Mouse (Mus musculus) cerebellum, adult 8-10 months (tissue): ENCODE results near the gene Ehd4.

Experiments
- DNase-seq: peaks from one replicate; pipeline ENCODE4 v3.0.0; 2022

Ehd4 gene

DNA sequence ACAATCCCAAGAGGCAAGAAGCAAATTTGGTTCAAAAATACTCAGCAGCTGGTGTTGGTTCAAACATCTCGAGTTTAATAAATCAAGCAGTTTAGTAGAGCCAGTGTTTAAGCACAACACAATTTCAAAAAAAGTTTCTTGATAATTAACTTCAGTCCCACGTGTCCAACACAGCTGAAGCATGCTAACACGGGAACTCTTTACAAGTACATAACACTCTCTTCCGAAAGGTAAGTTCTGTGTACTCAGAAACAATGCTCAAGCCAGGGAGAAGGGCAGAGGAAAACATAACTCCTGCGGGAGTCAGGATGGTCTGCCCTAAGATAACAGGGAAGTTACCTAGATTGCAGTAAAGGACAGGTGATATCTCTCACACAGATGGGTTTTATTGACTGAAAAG is 12.1 kb downstream of the Ehd4 start:
- no peak for DNase-seq

- no peak for DNase-seq
Measured at GRCm38 (mm10) chr2:120141671-120142070, 12.7 kb downstream of the Ehd4 start.

- no peak for DNase-seq
Measured at GRCm38 (mm10) chr2:120140326-120140725, 14.1 kb downstream of the Ehd4 start.

DNA sequence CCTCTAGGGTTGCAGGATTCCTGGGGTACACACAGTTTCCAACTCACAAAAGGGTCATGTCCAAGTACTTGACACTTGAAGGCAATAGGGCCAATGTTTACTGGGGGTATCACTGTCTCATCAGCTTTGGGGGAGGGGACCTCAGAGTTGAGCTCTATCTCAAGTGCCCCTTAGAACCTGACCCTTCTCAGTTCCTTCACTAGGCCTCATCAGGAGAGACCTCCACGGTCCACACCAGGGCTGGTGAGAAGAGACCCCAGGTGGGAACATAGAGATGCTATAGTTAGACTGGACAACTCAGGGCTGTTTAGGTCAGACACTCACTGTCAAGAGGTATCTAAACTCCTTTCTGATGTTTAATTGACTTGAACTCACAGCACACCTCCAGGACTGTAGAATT is 15.3 kb downstream of the Ehd4 start:
- DNase-seq, result no peak

DNA sequence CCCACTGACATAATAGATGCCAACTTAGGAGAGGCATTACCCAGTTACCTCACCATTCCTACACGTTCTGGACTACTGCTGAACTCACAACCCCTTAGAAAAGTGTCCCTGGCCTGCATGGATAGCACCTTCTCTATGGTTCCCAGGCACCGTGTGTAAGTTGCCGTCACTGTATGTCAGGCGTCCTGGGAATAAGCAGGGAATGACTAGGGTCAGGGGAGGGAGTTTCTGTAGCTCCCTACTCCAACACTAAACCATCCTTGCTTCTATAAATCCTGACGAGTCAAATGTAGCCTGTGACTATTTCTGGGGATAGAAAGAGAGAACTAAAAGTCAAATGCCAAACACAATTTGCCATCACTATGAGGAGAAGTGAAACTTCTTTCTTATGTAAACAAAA is 17.1 kb downstream of the Ehd4 start:
- no peak for DNase-seq

- no peak for DNase-seq
Measured at GRCm38 (mm10) chr2:120134453-120135075, 19.8 kb downstream of the Ehd4 start.

- DNase-seq, result no peak
Measured at GRCm38 (mm10) chr2:120131881-120132280, 22.5 kb downstream of the Ehd4 start.

DNA sequence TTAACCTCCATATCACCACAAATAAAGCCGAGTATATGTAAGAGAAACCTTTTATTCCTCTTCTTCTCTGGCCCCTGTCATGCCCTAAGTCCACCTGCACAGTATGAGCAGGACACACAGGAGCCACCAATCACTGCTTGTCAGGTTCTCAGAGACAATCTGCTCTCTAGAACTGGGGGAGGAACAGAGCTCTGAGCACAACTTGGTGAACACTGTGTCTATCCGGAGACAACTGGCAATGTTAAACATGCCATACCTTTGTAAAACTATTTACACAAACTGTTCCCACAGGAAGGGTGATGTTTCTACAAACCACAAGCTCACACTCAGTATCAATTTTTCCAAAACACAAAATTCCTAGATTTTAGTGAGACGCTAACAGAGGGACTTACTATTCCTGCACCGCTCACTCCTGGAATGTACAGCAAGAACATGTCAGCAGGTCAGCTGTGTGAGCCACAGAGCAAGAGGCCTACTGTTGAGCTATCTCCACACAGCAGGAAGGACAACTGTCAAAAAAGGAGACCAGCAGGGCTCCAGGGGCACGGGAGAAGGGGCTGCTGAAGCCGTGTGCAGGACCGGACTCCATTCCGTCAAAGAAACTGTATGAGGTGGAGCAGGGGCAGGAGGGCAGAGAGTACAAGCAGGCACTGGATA is 25.0 kb downstream of the Ehd4 start:
- no peak for DNase-seq

GRCm38 (mm10) chr2:120128611-120129051 is 25.8 kb downstream of the Ehd4 start:
- DNase-seq, result no peak

DNA sequence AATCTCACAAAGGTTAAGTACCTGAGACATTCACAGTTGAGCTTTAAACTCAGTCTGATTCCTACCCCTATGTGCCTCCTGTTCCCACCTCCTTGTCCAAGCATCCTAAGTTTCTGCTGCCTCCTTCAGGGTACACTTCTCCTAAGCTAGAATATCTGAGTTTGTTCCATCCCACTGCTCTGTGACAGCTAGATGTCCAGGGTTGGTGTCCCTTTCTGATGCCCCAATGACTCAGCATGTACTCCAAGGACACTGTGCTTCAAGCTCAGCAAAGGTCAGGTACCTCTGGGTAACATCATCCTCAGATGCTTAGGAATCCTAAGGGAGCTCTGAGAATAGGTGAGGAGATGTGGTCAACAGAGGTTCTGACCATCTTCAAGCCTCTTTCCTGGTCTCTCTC is 26.4 kb downstream of the Ehd4 start:
- DNase-seq, result no peak

- no peak for DNase-seq
Measured at GRCm38 (mm10) chr2:120126901-120127300, 27.5 kb downstream of the Ehd4 start.

DNA sequence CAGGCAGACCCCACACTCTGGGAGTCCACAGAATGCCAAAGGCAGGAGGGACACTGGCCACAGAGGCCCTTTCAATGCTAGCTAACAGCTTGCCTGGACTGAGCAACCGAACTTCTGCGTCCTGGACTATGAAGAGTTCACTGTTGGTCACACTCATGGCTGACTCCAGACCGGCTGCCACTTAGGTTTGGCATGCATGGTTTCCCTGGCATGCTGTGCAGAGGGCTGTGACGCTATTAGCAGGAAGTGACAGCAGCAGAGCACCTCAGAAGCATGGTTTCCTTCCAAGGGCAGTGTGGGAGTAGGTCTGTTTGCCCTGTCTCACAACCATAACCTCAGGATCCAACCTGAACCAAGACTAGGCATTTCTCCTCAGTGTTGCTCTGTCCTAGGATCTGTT is 28.0 kb downstream of the Ehd4 start:
- no peak for DNase-seq

- no peak for DNase-seq
Measured at GRCm38 (mm10) chr2:120125461-120125860, 28.9 kb downstream of the Ehd4 start.

DNA sequence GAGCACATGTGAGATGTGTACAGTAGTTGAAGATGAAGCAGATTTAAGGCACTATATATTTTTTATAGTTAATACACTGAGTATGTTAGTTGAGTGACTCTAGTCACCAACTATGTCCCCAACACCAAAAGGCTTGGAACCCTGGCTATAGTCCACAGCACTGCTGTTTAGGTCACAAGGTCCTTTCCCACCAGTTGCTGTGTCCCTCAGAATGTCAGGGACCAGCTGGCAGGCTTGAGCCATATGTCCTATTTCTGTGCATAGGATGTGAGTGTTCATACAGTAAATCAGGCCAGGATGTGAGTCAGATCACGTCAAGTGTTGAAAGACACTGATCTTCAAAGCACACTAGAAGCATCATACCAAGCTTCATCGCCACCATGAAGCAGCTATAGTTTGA is 29.5 kb downstream of the Ehd4 start:
- DNase-seq, result no peak

DNA sequence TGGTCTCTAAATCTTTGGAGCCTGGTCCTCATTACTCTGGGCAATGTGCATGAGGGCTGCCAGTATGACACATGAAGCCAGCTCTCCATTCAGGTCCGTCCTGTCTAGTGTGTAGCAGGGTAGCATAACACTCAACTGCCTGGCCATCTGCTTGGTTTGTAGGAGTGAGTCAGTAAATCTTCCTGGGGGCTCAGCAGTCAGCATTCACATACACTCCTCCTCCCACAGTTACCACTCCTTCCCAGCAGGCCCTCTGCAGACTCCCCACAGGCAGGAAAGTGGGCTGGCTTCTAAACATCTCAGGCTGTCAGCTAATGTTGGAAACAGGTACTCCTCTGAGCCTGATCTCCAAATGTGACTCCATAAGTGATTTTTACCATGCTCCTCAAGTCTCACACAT is 30.3 kb downstream of the Ehd4 start:
- DNase-seq, result peak; percentile 10

GRCm38 (mm10) chr2:120122983-120123382 is 31.4 kb downstream of the Ehd4 start:
- no peak for DNase-seq

DNA sequence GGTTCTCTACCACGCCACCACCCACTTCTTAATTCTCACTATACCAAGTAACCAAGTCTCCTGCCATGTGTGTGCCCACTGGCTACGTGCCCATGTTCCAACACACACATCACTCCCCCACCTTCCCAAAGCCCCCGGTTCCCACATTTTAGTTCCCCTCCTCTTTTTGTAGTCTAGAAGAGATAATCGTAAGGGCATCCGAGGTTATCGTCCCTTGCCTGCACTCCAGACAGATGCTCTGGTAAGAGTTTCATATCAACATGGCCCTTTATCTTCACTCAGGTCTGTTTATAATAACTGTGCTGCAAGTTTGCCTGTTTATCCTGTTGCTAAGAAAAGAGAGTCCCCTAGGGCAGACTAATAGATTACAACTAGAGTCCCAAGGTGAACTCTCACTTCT is 37.1 kb downstream of the Ehd4 start:
- no peak for DNase-seq

DNA sequence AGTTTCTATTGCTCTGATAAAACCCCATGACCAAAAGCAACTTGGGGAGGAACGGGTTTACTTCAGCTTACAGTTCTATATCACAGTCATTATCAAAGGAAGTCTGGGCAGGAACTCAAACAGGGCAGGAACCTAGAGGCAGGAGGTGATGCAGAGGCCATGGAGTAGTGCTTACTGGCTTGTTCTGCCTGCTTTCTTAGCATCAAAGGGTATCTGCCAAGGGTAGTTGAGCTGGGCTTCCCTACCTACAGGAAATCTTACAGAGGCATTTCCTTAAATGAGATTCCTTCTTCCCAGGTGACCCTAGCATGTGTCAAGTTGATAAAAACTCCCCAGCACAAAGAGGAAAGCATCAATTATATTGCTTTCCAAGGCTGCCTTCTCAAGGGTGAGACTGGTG is 38.0 kb downstream of the Ehd4 start:
- no peak for DNase-seq

DNA sequence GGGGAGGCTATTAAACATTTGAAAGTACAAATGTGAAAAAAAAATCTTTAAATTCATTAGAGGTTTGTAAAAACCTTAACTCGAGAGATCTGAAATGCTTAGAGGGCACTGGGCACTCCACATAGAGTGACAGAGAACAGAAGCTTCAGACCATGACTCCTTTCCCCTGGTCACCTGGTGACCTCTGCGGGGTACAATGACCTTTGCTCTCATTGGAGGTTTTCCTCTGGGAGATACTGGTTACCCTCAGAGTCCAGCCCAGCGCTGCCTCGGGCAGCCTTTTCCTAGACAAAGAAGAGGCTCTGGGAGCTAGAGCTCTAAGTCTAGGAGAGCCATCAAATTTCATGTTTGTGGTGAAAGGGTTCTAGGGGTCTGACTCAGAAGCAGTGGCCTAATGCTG is 39.4 kb downstream of the Ehd4 start:
- DNase-seq, result no peak

DNA sequence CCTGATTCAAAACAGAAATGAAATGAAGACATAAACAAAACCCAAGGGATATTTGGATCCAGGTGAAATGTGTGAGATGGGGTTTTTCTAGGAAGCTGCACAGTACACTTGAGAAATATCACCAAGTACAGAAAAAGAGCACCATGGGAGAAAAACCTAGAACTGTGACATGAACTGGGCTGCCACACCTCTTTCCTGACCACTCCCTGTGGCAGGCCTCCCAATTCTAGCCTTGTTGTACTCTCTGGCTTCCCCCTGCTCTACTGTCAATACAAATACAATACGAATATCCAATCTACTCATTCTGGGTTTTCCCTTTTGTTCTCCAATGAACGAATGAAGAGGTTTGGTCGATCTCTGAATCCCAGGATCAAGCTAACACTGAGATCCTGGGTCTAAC is 40.4 kb downstream of the Ehd4 start:
- DNase-seq, result no peak

DNA sequence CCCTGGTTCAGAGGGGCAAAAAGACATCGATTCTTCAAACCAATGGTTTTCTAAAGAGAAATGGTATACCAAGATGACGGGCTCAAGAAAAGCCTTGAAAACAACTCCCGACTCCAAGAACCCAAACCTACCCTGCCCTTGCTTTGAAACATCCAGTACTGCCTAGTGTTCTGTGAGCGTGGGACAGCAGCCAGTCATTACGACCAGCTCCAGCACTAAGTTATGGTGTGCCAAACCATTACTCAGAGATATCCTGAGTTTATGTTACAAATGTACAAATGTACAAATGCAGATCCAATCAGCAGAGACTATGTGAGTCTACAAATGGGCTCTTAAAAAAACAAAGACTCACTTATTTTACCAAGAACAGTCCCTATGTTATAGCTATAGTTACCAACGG is 40.9 kb downstream of the Ehd4 start:
- DNase-seq, result no peak

GRCm38 (mm10) chr2:120111596-120111995 is 42.8 kb downstream of the Ehd4 start:
- no peak for DNase-seq

DNA sequence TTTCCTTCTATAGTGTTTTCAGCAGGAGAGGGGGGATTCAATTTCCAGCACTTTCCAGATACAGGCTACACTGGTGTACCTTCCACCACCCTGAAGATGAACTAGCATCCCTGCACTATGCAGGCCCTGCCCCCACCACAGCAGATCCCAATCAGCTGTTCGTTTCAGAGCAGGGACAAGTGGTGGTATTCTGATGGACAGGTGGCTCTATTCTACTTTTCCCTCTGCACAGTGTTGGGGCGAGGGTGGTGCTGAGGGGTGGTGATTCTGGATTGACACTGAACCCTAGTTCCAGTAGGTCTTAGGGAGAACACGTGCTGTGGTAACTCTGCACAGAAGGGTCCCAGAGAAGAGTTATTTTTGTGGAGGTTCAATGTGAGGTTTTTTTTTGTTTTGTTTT is 43.2 kb downstream of the Ehd4 start:
- no peak for DNase-seq

- no peak for DNase-seq
Measured at GRCm38 (mm10) chr2:120108077-120108476, 46.3 kb downstream of the Ehd4 start.

DNA sequence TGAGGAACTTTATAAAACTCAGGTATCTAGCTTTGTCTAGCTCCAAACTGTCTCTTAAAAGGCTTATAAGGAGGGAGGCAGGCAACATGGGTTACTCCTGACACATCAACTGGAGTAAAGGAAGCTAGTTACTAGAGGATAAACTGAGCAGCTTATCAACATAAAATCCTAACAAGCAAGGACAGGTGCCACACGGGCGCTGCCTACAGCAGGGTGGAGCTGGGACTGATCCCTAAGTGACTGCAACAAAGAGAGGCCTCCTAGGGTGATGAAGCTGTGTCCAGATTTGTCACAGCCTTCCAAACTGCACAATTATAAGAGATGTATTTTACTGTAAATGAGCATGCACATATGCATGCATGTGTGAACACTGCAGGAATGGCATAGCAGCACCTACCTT is 47.0 kb downstream of the Ehd4 start:
- DNase-seq, result no peak
